Mouse (Mus musculus) forebrain, embryonic 14.5 days (tissue): Measurements from ENCODE around the gene Strc. TPM values are rescaled to one million over a fixed set of nuclear protein-coding genes. Genes with fewer than 3 reads are reported as not detected.

Experiments
- ATAC-seq: fragments of 200-750 bp; cut with Nextera tagmentation; 2 replicates; pipeline ENCODE4 v1.8.0; 2017; ENCODE audit warnings: mild to moderate bottlenecking, moderate library complexity
- DNase-seq: peaks from one replicate; pipeline ENCODE4 v3.0.0-alpha.2; 2015; ENCODE audit warnings: low spot score
- H3K27ac ChIP-seq: fragments of 300-500 bp; sonication (generic); 2 replicates; pipeline ENCODE4 v1.5.1; 2014; ENCODE audit warnings: low read depth, mild to moderate bottlenecking, control low read depth, low read length, moderate library complexity
- H3K27me3 ChIP-seq: fragments of 300-500 bp; sonication (generic); replicated peaks from 2 replicates; pipeline ENCODE4 v1.6.1; 2014; ENCODE audit warnings: low read length, control low read depth, mixed read lengths; ENCODE audit not compliant: control insufficient read depth, insufficient read depth
- H3K36me3 ChIP-seq: fragments of 300-500 bp; sonication (generic); 2 replicates; pipeline ENCODE4 v1.6.1; 2014; ENCODE audit warnings: low read length, control low read depth; ENCODE audit not compliant: control insufficient read depth, insufficient read depth
- H3K4me1 ChIP-seq: fragments of 300-500 bp; sonication (generic); 2 replicates; pipeline ENCODE4 v1.6.1; 2014; ENCODE audit warnings: antibody characterized with exemption, low read length, control low read depth; ENCODE audit not compliant: control insufficient read depth, insufficient read depth
- H3K4me2 ChIP-seq: fragments of 300-500 bp; sonication (generic); 2 replicates; pipeline ENCODE4 v1.6.1; 2014; ENCODE audit warnings: mild to moderate bottlenecking, control low read depth, low read length
- H3K4me3 ChIP-seq: fragments of 300-500 bp; sonication (generic); 2 replicates; pipeline ENCODE4 v1.5.1; 2014; ENCODE audit warnings: low read depth, low read length, control low read depth
- H3K9ac ChIP-seq: fragments of 300-500 bp; sonication (generic); 2 replicates; pipeline ENCODE4 v1.6.1; 2014; ENCODE audit warnings: mild to moderate bottlenecking, low read length, control low read depth, moderate library complexity
- H3K9me3 ChIP-seq: fragments of 300-500 bp; sonication (generic); replicated peaks from 2 replicates; pipeline ENCODE4 v1.6.1; 2016; ENCODE audit warnings: low read length, control low read depth, mixed read lengths; ENCODE audit not compliant: control insufficient read depth
- WGBS: fragments of 180-500 bp; shearing (Covaris S2); extraction: QIAGEN DNeasy Blood & Tissue Kit; methylation state at CpG from one replicate; pipeline ENCODE4 v1.1.7; 2014; 5-methylcytosine and 5-hydroxymethylcytosine counted together
- polyA plus RNA-seq: library from polyadenylated mRNA; unstranded; fragments of >200 nt; fragmentation: Nextera tagmentation; extraction: Ambion mirVana; gene quantifications from 2 replicates; pipeline ENCODE4 v1.2.1, GENCODE M21; 2014

The Strc gene
- polyA plus RNA-seq, 1 experiment from 2014 or later = 0.05 TPM

DNA sequence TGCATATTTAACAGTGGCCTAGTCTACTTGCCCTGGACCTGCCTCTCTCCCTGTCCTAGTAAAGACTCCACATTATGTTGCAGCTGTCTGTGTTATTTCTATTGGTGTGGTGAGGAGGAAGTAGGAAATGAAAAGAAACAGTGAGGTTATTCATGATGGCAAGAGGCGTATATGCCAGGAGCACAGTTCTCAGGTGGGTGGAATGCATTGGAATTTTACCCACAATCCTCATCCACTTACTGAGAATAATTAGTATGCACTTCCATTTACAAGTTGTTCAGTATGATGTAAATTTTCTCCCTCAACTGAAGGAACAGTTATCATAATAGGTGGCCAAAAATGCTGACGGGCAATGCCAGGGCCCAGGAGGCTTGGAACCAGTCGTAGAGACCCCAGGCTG lies 23.3 kb downstream of the Strc start:
- Histone ChIP-seq H3K27ac (no peak overlapping the region), H3K9ac (no peak overlapping the region), H3K36me3 (no peaks in the 10 kb centered on the region), H3K4me1 (peaks cover 3% of the 10 kb centered on the region; the same call in 1 of the 2 replicates), H3K9me3 (no peaks in the 10 kb centered on the region), H3K4me2 (no peak overlapping the region), H3K4me3 (no peak overlapping the region), H3K27me3 (peaks cover 5% of the 10 kb centered on the region; the same call in 1 of the 2 replicates)
- 79% methylated on average over 3 of the region's 3 CpGs for WGBS
- ATAC-seq (no peak), DNase-seq (no peak)

DNA sequence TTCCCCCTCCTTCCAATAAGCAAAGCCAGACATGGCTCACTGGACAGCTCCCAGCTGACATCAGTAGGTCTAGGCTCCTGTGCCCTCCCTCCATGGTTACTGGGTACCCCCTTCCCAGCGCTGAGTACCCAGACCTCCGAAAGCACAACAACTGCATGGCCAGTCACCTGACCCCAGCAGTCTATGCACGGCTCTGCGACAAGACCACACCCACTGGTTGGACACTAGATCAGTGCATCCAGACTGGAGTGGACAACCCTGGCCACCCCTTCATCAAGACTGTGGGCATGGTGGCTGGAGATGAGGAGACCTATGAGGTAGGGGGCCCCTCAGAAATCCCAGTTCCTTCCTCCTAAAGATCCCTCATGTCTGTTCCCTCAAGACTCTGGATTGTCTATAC lies 27.5 kb downstream of the Strc start:
- ATAC-seq = no peak
- Histone ChIP-seq H3K27ac (no peak overlapping the region), H3K27me3 (peaks cover 13% of the 10 kb centered on the region), H3K4me2 (no peak overlapping the region), H3K4me3 (no peak overlapping the region), H3K9ac (no peak overlapping the region), H3K4me1 (peaks cover 2% of the 10 kb centered on the region; the same call in 1 of the 2 replicates), H3K9me3 (no peaks in the 10 kb centered on the region), H3K36me3 (no peaks in the 10 kb centered on the region)
- WGBS = 50% methylated on average over 4 of the region's 4 CpGs
- DNase-seq = no peak

DNA sequence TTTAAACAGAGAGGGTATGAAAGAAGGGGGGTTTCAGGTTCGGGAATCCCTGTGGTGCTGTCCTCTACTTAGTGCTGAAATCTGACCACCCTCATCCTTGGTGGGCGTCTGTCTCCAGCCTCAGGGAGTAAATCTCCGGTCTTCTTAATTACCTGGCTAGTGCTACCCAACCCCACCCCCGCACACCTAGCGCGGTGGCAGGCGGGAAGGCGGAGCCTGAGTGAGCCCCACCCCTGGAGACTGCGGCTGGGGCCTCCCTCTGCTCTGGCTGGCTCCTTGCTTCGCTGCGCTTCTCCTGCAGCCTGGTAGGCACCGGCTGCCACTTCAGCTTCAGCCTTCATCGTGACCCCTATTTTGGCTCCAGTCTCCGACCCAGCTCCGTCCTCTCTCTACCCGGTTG lies 28.6 kb downstream of the Strc start:
- peak; percentile 62 for DNase-seq
- H3K9me3 ChIP-seq = no peaks in the 10 kb centered on the region
- no peak overlapping the region for H3K27ac ChIP-seq
- peak overlapping the region; percentile 60 for H3K9ac ChIP-seq
- ATAC-seq = peak; percentile 51; the same call in 1 of the 2 replicates
- WGBS = under 1% methylated on average over 16 of the region's 16 CpGs
- no peaks in the 10 kb centered on the region for H3K36me3 ChIP-seq
- peaks cover 5% of the 10 kb centered on the region for H3K4me1 ChIP-seq
- peak overlapping the region; percentile 32 for H3K4me3 ChIP-seq
- H3K27me3 ChIP-seq = peaks cover 13% of the 10 kb centered on the region
- peak overlapping the region; percentile 54 for H3K4me2 ChIP-seq

GRCm38 (mm10) chr2:121357961-121358360 lies 29.0 kb downstream of the Strc start:
- 3% methylated on average over 4 of the region's 4 CpGs for WGBS
- H3K27me3 ChIP-seq = peaks cover 13% of the 10 kb centered on the region
- peak overlapping the region; percentile 60 for H3K9ac ChIP-seq
- H3K36me3 ChIP-seq = no peaks in the 10 kb centered on the region
- no peak for ATAC-seq
- no peaks in the 10 kb centered on the region for H3K9me3 ChIP-seq
- H3K4me3 ChIP-seq = peak overlapping the region; percentile 32
- peaks cover 5% of the 10 kb centered on the region for H3K4me1 ChIP-seq
- H3K4me2 ChIP-seq = peak overlapping the region; percentile 54
- no peak for DNase-seq
- no peak overlapping the region for H3K27ac ChIP-seq

DNA sequence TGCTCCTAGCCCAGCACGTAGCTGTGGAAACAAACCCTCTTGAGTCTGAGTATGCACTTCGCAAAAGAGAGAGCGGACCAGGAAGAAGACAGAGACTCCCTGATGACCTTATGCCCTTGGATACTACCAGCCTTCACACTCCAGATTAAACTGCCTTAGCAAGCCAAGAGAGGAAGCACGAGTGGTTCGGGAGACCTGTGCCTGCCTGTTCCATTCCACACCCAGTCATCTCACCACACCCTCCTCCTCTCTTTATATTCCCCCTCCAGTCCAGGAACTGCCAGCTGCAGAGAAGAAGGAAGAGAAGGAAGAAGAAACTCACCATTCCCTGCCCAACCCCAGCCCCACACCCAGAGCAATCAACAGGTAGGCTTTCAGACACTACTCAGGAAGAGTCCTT lies 29.5 kb downstream of the Strc start, which contains the start of gene Ckmt1:
TSS of gene Ckmt1 (plus strand) at position 221 of the 400 bp plus-strand sequence.
- peaks cover 5% of the 10 kb centered on the region for H3K4me1 ChIP-seq
- peak within 1 kb of the TSS; percentile 54 for H3K4me2 ChIP-seq
- H3K27ac ChIP-seq = no peak within 1 kb of the TSS
- peaks cover 13% of the 10 kb centered on the region for H3K27me3 ChIP-seq
- peak within 1 kb of the TSS; percentile 32 for H3K4me3 ChIP-seq
- no peaks in the 10 kb centered on the region for H3K9me3 ChIP-seq
- peak within 1 kb of the TSS; percentile 60 for H3K9ac ChIP-seq
- no peaks in the 10 kb centered on the region for H3K36me3 ChIP-seq
- no peak for DNase-seq
- 68% methylated on average over 5 of the region's 5 CpGs for WGBS
- no peak for ATAC-seq

DNA sequence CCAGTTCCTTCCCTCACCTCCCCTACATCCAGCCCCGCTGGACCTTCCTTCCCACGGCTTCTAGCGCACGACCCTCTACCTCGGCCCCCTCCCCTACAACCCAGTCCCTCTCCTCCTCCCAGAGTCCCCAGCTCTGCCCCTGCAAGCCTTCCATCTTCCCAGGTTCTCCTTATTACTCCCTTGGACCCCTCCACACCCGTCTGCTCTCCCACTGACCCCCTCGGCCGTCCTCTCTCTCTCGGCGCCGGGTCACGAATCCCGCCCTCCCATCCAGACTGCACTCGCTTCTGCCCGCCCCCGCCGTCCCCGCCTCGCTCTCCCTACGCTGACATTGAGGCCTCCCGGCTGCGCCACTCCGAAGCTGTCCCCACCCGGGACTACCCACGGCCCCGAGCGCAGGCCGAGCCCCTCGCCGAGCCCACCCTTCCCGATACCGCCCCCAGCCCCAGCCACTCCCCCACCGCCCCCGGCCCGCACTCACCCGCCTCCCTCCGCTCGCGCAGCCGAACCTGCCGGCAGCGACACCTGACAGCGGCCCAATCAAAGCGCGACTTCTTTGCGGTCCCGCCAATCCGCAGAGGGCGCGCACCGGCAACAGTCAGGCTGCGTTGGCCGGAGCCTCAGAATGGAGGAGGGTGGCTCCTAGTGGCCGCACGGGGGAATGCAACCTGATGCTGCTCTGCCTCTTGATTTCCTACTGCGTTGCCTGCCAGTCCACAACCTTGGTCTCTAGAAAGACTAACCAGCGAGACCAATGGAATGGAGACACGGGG lies 32.0 kb downstream of the Strc start, which contains the start of gene Ppip5k1:
TSS of gene Ppip5k1 (minus strand) at position 577 of the 773 bp plus-strand sequence.
- no peaks in the 10 kb centered on the region for H3K9me3 ChIP-seq
- peaks cover 5% of the 10 kb centered on the region for H3K4me1 ChIP-seq
- peaks cover 13% of the 10 kb centered on the region for H3K27me3 ChIP-seq
- WGBS = under 1% methylated on average over 52 of the region's 58 CpGs
- H3K27ac ChIP-seq = peak within 1 kb of the TSS; percentile 70
- peak; percentile 98 for DNase-seq
- H3K4me3 ChIP-seq = peak within 1 kb of the TSS; percentile 66
- peak; percentile 99 for ATAC-seq
- H3K36me3 ChIP-seq = no peaks in the 10 kb centered on the region
- H3K4me2 ChIP-seq = peak within 1 kb of the TSS; percentile 81
- H3K9ac ChIP-seq = peak within 1 kb of the TSS; percentile 78

- H3K9ac ChIP-seq = peak overlapping the region; percentile 78
- ATAC-seq = no peak
- peaks cover 13% of the 10 kb centered on the region for H3K27me3 ChIP-seq
- H3K4me2 ChIP-seq = peak overlapping the region; percentile 81
- H3K4me1 ChIP-seq = peaks cover 5% of the 10 kb centered on the region
- peak overlapping the region; percentile 66 for H3K4me3 ChIP-seq
- no peak for DNase-seq
- no peaks in the 10 kb centered on the region for H3K9me3 ChIP-seq
- 4% methylated on average over 6 of the region's 6 CpGs for WGBS
- H3K27ac ChIP-seq = peak overlapping the region; percentile 70; the same call in 1 of the 2 replicates
- H3K36me3 ChIP-seq = peaks cover 4% of the 10 kb centered on the region; the same call in 1 of the 2 replicates
Observed at GRCm38 (mm10) chr2:121354378-121354777, 32.6 kb downstream of the Strc start.

GRCm38 (mm10) chr2:121353156-121353555 lies 33.8 kb downstream of the Strc start:
- no peak for DNase-seq
- no peak overlapping the region for H3K4me3 ChIP-seq
- H3K27ac ChIP-seq = no peak overlapping the region
- H3K4me1 ChIP-seq = peaks cover 4% of the 10 kb centered on the region; the same call in 1 of the 2 replicates
- H3K4me2 ChIP-seq = no peak overlapping the region
- ATAC-seq = no peak
- H3K36me3 ChIP-seq = peaks cover 5% of the 10 kb centered on the region; the same call in 1 of the 2 replicates
- WGBS = 78% methylated on average over 8 of the region's 8 CpGs
- no peak overlapping the region for H3K9ac ChIP-seq
- no peaks in the 10 kb centered on the region for H3K9me3 ChIP-seq
- H3K27me3 ChIP-seq = peaks cover 8% of the 10 kb centered on the region

GRCm38 (mm10) chr2:121339057-121339456 lies 47.9 kb downstream of the Strc start:
- H3K27me3 ChIP-seq = no peaks in the 10 kb centered on the region
- no peaks in the 10 kb centered on the region for H3K4me1 ChIP-seq
- no peaks in the 10 kb centered on the region for H3K9me3 ChIP-seq
- peaks cover 7% of the 10 kb centered on the region; the same call in 1 of the 2 replicates for H3K36me3 ChIP-seq
- H3K9ac ChIP-seq = no peak overlapping the region
- H3K4me3 ChIP-seq = no peak overlapping the region
- H3K27ac ChIP-seq = no peak overlapping the region
- DNase-seq = no peak
- ATAC-seq = no peak
- no peak overlapping the region for H3K4me2 ChIP-seq
